Mouse (Mus musculus) myocyte (in vitro differentiated cells): ENCODE results near the gene 4930426L09Rik. TPM values are rescaled to one million over a fixed set of nuclear protein-coding genes. Genes with fewer than 3 reads are reported as not detected.

Experiments used
- H3K27me3 ChIP-seq: one replicate; pipeline ENCODE4 v1.6.1; 2011; ENCODE audit not compliant: control insufficient read depth, insufficient read depth, insufficient read length
- H3K36me3 ChIP-seq: one replicate; pipeline ENCODE4 v1.6.1; 2011; ENCODE audit not compliant: control insufficient read depth, insufficient read depth
- H3K4me2 ChIP-seq: one replicate; pipeline ENCODE4 v1.6.1; 2011; ENCODE audit warnings: low read depth, control low read depth
- H3K4me3 ChIP-seq: one replicate; pipeline ENCODE4 v1.5.1; 2011; ENCODE audit warnings: mild to moderate bottlenecking, control low read depth, moderate library complexity
- H3K79me2 ChIP-seq: one replicate; pipeline ENCODE4 v1.6.1; 2011; ENCODE audit not compliant: control insufficient read depth, insufficient read depth
- H3ac ChIP-seq: one replicate; pipeline ENCODE4 v1.6.1; 2011; ENCODE audit not compliant: control insufficient read depth, insufficient read length
- CEBPB ChIP-seq: IDR thresholded peaks from 2 replicates; pipeline ENCODE4 v1.6.1; 2011; ENCODE audit warnings: mild to moderate bottlenecking, moderate library complexity; ENCODE audit not compliant: poor library complexity, insufficient read depth, severe bottlenecking
- E2F4 ChIP-seq: IDR thresholded peaks from one replicate; pipeline ENCODE4 v1.6.1; 2011; ENCODE audit warnings: mild to moderate bottlenecking, control low read depth, moderate library complexity; ENCODE audit not compliant: insufficient read depth
- MAX ChIP-seq: IDR thresholded peaks from one replicate; pipeline ENCODE4 v1.6.1; 2011; ENCODE audit warnings: low read depth, mild to moderate bottlenecking, control low read depth
- MYOD1 ChIP-seq, 3 experiments: IDR thresholded peaks; one replicate each; pipeline ENCODE4 v1.6.1; 2011; ENCODE audit warnings: control low read depth in 2 of 3, low read depth in 2 of 3, mild to moderate bottlenecking in 2 of 3, moderate library complexity in 1 of 3; ENCODE audit not compliant: insufficient read length in 2 of 3, control insufficient read depth in 1 of 3
- MYOG ChIP-seq, 3 experiments: IDR thresholded peaks; one replicate each; pipeline ENCODE4 v1.6.1; 2011; ENCODE audit warnings: control low read depth in 2 of 3, low read depth in 2 of 3, mild to moderate bottlenecking in 2 of 3; ENCODE audit not compliant: insufficient read length in 2 of 3, control insufficient read depth in 1 of 3, insufficient read depth in 1 of 3
- POLR2A ChIP-seq: IDR thresholded peaks from one replicate; pipeline ENCODE4 v1.6.1; 2011; ENCODE audit warnings: low read depth, mild to moderate bottlenecking, control low read depth, moderate library complexity; ENCODE audit not compliant: insufficient read length
- POLR2AphosphoS2 ChIP-seq: IDR thresholded peaks from one replicate; pipeline ENCODE4 v1.6.1; 2011; ENCODE audit warnings: low read depth, control low read depth; ENCODE audit not compliant: insufficient read length
- REST ChIP-seq: IDR thresholded peaks from one replicate; pipeline ENCODE4 v1.6.1; 2011; ENCODE audit warnings: mild to moderate bottlenecking, control low read depth, moderate library complexity; ENCODE audit not compliant: insufficient read depth, insufficient read length
- SRF ChIP-seq: IDR thresholded peaks from one replicate; pipeline ENCODE4 v1.6.1; 2011; ENCODE audit warnings: low read depth; ENCODE audit not compliant: control insufficient read depth, insufficient read length
- TCF12 ChIP-seq: IDR thresholded peaks from one replicate; pipeline ENCODE4 v1.6.1; 2011; ENCODE audit warnings: mild to moderate bottlenecking, control low read depth; ENCODE audit not compliant: poor library complexity, insufficient read depth, severe bottlenecking
- TCF3 ChIP-seq: IDR thresholded peaks from one replicate; pipeline ENCODE4 v1.6.1; 2011; ENCODE audit warnings: low read depth, control low read depth; ENCODE audit not compliant: insufficient read length
- USF1 ChIP-seq: IDR thresholded peaks from one replicate; pipeline ENCODE4 v1.6.1; 2011; ENCODE audit warnings: low read depth, mild to moderate bottlenecking, control low read depth, moderate library complexity
- polyA plus RNA-seq: library from polyadenylated mRNA; unstranded; fragments of >200 nt; fragmentation: generic; extraction: Trizol; gene quantifications from one replicate; pipeline ENCODE4 v1.2.1, GENCODE M21; 2012; ENCODE audit warnings: missing spikeins

4930426L09Rik gene
- polyA plus RNA-seq, 1 experiment: 0.35 TPM

GRCm38 (mm10) chr2:18957459-18957858 lies 40.7 kb upstream of the 4930426L09Rik start:
- Histone ChIP-seq H3K4me2 (no peak overlapping the region), H3ac (no peak overlapping the region), H3K27me3 (no peaks in the 10 kb centered on the region), H3K4me3 (no peak overlapping the region), H3K36me3 (no peaks in the 10 kb centered on the region), H3K79me2 (peaks cover 53% of the 10 kb centered on the region)
- TF ChIP-seq REST (no peak), MYOG (IDR thresholded peaks at IDR 0.05; ENCODE audit: control insufficient read depth in 1 of 3, insufficient read depth in 1 of 3, insufficient read length in 2 of 3, low read depth in 2 of 3) (no peak), TCF12 (no peak), POLR2A (no peak), SRF (no peak), E2F4 (no peak), POLR2AphosphoS2 (no peak), USF1 (no peak), CEBPB (no peak), MYOD1 (IDR thresholded peaks at IDR 0.05; ENCODE audit: control insufficient read depth in 1 of 3, insufficient read length in 2 of 3, low read depth in 2 of 3) (no peak), TCF3 (no peak), MAX (no peak)

- H3K79me2 ChIP-seq: peaks cover 49% of the 10 kb centered on the region
- H3K4me3 ChIP-seq: no peak overlapping the region
- H3K4me2 ChIP-seq: no peak overlapping the region
- no peaks in the 10 kb centered on the region for H3K27me3 ChIP-seq
- H3K36me3 ChIP-seq: no peaks in the 10 kb centered on the region
- no peak overlapping the region for H3ac ChIP-seq
- TF ChIP-seq REST (no peak), USF1 (no peak), MAX (no peak), SRF (no peak), E2F4 (no peak), TCF12 (no peak), CEBPB (no peak), MYOD1 (IDR thresholded peaks at IDR 0.05; ENCODE audit: control insufficient read depth in 1 of 3, insufficient read length in 2 of 3, low read depth in 2 of 3) (no peak), POLR2AphosphoS2 (no peak), TCF3 (no peak), MYOG (IDR thresholded peaks at IDR 0.05; ENCODE audit: control insufficient read depth in 1 of 3, insufficient read depth in 1 of 3, insufficient read length in 2 of 3, low read depth in 2 of 3) (no peak), POLR2A (no peak)
Observed at GRCm38 (mm10) chr2:18958044-18958443, 40.1 kb upstream of the 4930426L09Rik start.

- no peak overlapping the region for H3K4me3 ChIP-seq
- no peak overlapping the region for H3ac ChIP-seq
- no peaks in the 10 kb centered on the region for H3K36me3 ChIP-seq
- TF ChIP-seq POLR2AphosphoS2 (no peak), MAX (no peak), TCF12 (no peak), MYOD1 (IDR thresholded peaks at IDR 0.05; ENCODE audit: control insufficient read depth in 1 of 3, insufficient read length in 2 of 3, low read depth in 2 of 3) (no peak), USF1 (no peak), CEBPB (no peak), TCF3 (no peak), POLR2A (no peak), E2F4 (no peak), REST (no peak), MYOG (IDR thresholded peaks at IDR 0.05; ENCODE audit: control insufficient read depth in 1 of 3, insufficient read depth in 1 of 3, insufficient read length in 2 of 3, low read depth in 2 of 3) (no peak), SRF (no peak)
- H3K79me2 ChIP-seq: peaks cover 49% of the 10 kb centered on the region
- H3K4me2 ChIP-seq: peak overlapping the region; percentile 35
- no peaks in the 10 kb centered on the region for H3K27me3 ChIP-seq
Observed at GRCm38 (mm10) chr2:18958501-18958900, 39.6 kb upstream of the 4930426L09Rik start.

- H3K79me2 ChIP-seq: peaks cover 48% of the 10 kb centered on the region
- H3K4me2 ChIP-seq: peak overlapping the region; percentile 35
- H3K4me3 ChIP-seq: no peak overlapping the region
- H3K36me3 ChIP-seq: no peaks in the 10 kb centered on the region
- H3ac ChIP-seq: no peak overlapping the region
- no peak for TF ChIP-seq POLR2A
- peak; percentile 81 for TF ChIP-seq USF1
- H3K27me3 ChIP-seq: no peaks in the 10 kb centered on the region
Observed at GRCm38 (mm10) chr2:18959008-18959407, 39.1 kb upstream of the 4930426L09Rik start.

GRCm38 (mm10) chr2:18959558-18959957 lies 38.6 kb upstream of the 4930426L09Rik start:
- Histone ChIP-seq H3K79me2 (peaks cover 48% of the 10 kb centered on the region), H3K27me3 (no peaks in the 10 kb centered on the region)
- TF ChIP-seq E2F4 (no peak), MAX (no peak), TCF3 (no peak), SRF (no peak), CEBPB (no peak), POLR2AphosphoS2 (no peak), USF1 (no peak), TCF12 (no peak)

More at GRCm38 (mm10) chr2:18959558-18959957, 38.6 kb upstream of the 4930426L09Rik start:
- no peaks in the 10 kb centered on the region for H3K36me3 ChIP-seq
- H3K4me2 ChIP-seq: no peak overlapping the region
- no peak overlapping the region for H3ac ChIP-seq
- no peak overlapping the region for H3K4me3 ChIP-seq
